Mouse (Mus musculus) neural tube, embryonic 13.5 days (tissue): ENCODE data around the gene Rpp25l. TPM values are rescaled to one million over a fixed set of nuclear protein-coding genes. Genes with fewer than 3 reads are reported as not detected.
A peak's percentile ranks its signal among the peaks of the same experiment; 100 is the strongest.
"Not testable (repeated sequence)": the region's sequence is repeated elsewhere in the genome, so short reads cannot be mapped to it uniquely, and the experiment has no call there.

ENCODE experiments used
- ATAC-seq: fragments of 200-750 bp; cut with Nextera tagmentation; 2 replicates; pipeline ENCODE4 v1.8.0; 2017; ENCODE audit warnings: low read depth, mild to moderate bottlenecking, moderate TSS enrichment, moderate library complexity
- H3K27ac ChIP-seq: fragments of 300-500 bp; sonication (generic); replicated peaks from 2 replicates; pipeline ENCODE4 v1.5.1; 2015; ENCODE audit warnings: moderate library complexity, mild to moderate bottlenecking, inconsistent platforms
- H3K27me3 ChIP-seq: fragments of 300-500 bp; sonication (generic); 2 replicates; pipeline ENCODE4 v1.6.1; 2015; ENCODE audit warnings: mild to moderate bottlenecking, inconsistent platforms
- H3K36me3 ChIP-seq: fragments of 300-500 bp; sonication (generic); 2 replicates; pipeline ENCODE4 v1.6.1; 2015; ENCODE audit warnings: mild to moderate bottlenecking, inconsistent platforms
- H3K4me1 ChIP-seq: fragments of 300-500 bp; sonication (generic); replicated peaks from 2 replicates; pipeline ENCODE4 v1.6.1; 2015; ENCODE audit warnings: inconsistent platforms
- H3K4me2 ChIP-seq: fragments of 300-500 bp; sonication (generic); 2 replicates; pipeline ENCODE4 v1.6.1; 2015; ENCODE audit warnings: inconsistent platforms, mild to moderate bottlenecking, moderate library complexity
- H3K4me3 ChIP-seq: fragments of 300-500 bp; sonication (generic); 2 replicates; pipeline ENCODE4 v1.5.1; 2015; ENCODE audit warnings: mild to moderate bottlenecking, inconsistent platforms
- H3K9ac ChIP-seq: fragments of 300-500 bp; sonication (generic); 2 replicates; pipeline ENCODE4 v1.6.1; 2015; ENCODE audit warnings: moderate library complexity, mild to moderate bottlenecking, inconsistent platforms
- H3K9me3 ChIP-seq: fragments of 300-500 bp; sonication (generic); 2 replicates; pipeline ENCODE4 v1.6.1; 2016; ENCODE audit warnings: inconsistent platforms
- WGBS: fragments of 180-500 bp; shearing (Covaris S2); methylation state at CpG from one replicate; pipeline ENCODE4 v1.1.7; 2015; 5-methylcytosine and 5-hydroxymethylcytosine counted together
- polyA plus RNA-seq: library from polyadenylated mRNA; unstranded; fragments of >200 nt; fragmentation: Nextera tagmentation; extraction: Ambion mirVana; gene quantifications from 2 replicates; pipeline ENCODE4 v1.2.1, GENCODE M21; 2015

Gene Rpp25l
- polyA plus RNA-seq, 1 experiment from 2014 or later, result 62.6 TPM

DNA sequence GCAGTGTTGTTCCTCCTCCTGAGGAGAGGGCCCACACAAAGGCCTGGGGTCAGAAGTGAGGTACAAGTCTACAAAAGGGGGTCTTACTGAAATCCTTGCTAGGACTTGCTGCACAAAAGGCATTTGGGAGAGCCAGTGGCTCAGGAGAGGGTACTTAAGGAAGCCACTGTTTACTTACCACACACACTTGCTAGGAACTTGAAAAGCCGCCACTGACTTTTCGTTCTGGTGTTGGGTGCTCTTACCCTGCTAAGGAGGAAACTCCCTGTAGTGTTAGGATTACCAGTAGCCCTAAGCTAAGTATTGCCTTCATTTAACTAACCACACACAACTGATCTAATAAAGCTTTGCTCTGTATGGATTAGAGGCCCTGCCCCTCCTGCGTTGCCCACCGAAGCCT lies 23.3 kb downstream of the Rpp25l start:
- not testable (repeated sequence) for H3K4me3 ChIP-seq, H3K36me3 ChIP-seq, H3K27me3 ChIP-seq, H3K4me2 ChIP-seq, H3K27ac ChIP-seq, H3K9me3 ChIP-seq, ATAC-seq, H3K9ac ChIP-seq
- peaks cover 22% of the 10 kb centered on the region for H3K4me1 ChIP-seq
- WGBS, result no CpG with 5 or more reads among the region's 4 CpGs

DNA sequence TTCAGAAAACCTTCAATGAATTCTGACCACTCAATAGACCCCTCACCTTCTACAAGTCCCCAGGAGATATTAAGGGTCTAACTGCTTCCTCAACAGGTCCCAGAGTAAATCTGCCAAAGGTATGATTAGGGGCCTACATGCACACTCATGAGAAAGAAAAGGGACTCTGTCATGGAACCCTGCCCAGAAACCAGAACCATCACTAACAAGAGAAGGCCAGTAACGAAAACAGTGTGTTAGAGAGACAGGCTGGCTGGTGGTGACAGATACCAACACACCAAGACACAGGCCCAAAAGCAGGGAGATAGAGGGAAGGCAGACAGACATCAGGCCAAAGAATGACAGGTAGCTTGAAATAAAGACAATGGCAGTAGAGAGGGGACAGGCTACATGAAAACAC lies 24.8 kb downstream of the Rpp25l start:
- H3K9ac ChIP-seq, H3K9me3 ChIP-seq, H3K4me3 ChIP-seq, H3K36me3 ChIP-seq, H3K27me3 ChIP-seq, ATAC-seq, H3K4me2 ChIP-seq: not testable (repeated sequence)
- WGBS, result 29% methylated on average over 1 of the region's 1 CpGs
- Histone ChIP-seq H3K27ac (peak overlapping the region; percentile 74; the same call in 1 of the 2 replicates), H3K4me1 (peaks cover 26% of the 10 kb centered on the region)

DNA sequence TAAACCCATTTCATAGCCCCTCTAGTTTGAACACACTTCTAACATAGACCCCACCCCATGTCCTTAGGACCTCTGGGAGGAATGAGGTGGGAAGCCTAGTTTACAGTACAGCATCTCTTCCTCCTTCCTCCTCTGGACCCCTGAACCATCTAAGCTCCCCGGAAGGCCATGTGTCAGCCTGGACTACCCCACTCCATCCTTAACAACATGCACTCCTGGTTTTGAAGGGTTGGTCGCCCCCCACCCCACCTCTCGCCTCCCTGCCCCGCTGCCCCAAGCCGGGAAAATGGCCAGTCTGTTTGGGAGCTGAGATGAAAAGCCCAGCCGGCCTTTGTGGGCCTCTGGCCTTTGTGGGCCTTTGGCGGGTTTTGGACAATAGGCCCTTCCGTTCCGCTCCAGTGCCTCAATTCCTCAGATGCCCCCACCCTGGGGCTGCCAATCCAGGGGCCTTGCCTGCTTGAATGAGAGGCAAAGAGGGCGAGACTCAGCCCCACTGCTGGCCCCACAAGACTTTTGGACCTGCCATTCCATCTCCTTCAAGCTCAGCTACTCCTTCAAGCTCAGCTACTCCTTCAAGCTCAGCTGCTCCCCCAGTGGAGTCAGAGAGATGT lies 27.3 kb downstream of the Rpp25l start:
- H3K4me3 ChIP-seq, H3K36me3 ChIP-seq, H3K27me3 ChIP-seq, H3K4me2 ChIP-seq, ATAC-seq, H3K9me3 ChIP-seq, H3K9ac ChIP-seq: not testable (repeated sequence)
- Histone ChIP-seq H3K4me1 (peaks cover 36% of the 10 kb centered on the region), H3K27ac (peak overlapping the region; percentile 52)
- WGBS, result 15% methylated on average over 9 of the region's 10 CpGs

DNA sequence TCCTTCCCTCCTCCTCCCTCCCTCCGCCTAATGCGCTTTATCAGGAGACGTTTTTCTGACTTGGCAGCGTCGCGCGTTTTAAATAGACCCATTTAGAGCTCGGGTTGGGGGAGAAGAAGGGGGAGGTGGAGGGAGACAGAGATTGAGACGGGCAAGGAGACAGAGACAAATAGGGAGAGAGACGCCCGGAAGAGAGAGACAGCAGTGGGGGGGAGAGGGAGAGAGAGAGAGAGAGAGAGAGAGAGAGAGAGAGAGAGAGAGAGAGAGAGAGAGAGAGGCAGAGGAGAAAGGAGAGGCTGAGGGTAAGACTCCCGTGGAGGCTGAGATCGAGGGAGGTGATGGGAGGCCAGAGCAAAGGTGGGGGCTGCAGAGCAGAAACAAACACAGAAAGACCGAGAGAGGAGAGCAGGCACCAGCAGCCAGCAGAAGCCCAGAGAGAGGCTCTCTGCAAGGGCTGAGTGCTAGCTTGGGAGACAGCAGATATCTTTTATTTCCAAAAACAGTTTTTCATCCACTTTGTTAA lies 28.3 kb downstream of the Rpp25l start:
- not testable (repeated sequence) for H3K36me3 ChIP-seq, H3K4me3 ChIP-seq, H3K9me3 ChIP-seq, H3K9ac ChIP-seq, H3K27me3 ChIP-seq
- peak overlapping the region; percentile 65; the same call in 1 of the 2 replicates for H3K27ac ChIP-seq
- peaks cover 44% of the 10 kb centered on the region for H3K4me1 ChIP-seq
- peak overlapping the region; percentile 43 for H3K4me2 ChIP-seq
- 0% methylated on average over 11 of the region's 14 CpGs for WGBS
- ATAC-seq, result peak; percentile 20

DNA sequence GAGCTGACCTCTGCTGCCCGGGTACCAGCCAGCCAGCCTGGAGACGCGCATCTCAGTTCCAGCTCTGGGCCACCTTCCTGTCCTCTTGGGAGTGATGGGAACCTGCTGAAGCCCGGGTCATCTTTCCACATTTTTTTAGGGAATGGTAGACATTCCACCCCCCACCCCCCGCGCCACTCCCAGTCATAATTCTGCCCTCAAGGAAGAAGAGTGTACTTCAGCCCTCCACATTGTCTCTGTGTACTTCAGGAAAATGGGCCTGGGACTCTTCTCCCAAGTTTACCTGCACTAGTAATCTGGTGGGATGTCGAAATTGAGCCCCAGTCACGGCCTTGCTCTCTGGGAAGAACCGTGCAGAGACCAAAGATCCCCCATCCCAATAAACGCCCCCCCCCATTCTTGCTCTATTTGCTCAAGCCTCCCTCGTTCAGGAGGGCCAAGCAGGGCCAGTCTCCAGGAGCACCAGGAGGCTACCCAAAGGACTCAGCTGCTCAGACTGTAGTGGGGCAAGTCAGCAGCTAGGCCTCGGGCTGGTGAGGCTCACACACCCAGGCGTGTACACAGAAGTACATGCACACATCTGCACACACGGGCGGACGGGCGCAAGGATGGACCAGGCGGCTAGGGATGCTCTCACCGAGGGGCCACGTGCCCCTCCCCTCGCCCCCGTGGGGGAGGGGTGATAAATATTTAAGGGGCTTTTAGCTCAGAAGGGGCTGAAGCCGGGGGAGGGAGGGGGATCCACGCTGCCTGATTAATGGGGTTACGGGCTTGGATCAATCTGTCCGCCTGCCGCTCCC lies 29.0 kb downstream of the Rpp25l start:
- Histone ChIP-seq H3K4me3 (peak overlapping the region; percentile 10; the same call in 1 of the 2 replicates), H3K4me1 (peaks cover 51% of the 10 kb centered on the region)
- 3% methylated on average over 23 of the region's 27 CpGs for WGBS

DNA sequence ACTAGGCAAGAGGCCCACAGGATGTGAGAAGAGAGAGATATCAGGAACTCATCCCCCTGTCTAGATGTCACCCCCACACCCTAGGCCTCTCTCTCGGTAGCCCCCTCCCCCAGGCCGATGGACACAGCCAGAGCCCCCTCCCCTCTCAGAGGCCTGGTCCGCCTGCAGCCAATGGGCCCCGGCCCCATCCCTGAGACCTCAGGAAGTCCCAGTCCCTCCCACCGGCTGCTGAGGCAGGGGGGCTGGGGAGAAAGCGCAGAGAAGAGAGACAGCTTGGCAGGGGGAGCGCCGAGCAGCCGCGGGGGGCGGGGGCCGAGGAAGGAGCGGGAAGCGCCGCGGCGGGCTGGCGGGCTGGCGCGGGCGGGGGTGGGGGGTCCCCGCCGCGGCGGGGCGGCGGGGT lies 30.0 kb downstream of the Rpp25l start:
- ATAC-seq, result peak; percentile 17
- not testable (repeated sequence) for H3K9ac ChIP-seq, H3K9me3 ChIP-seq, H3K36me3 ChIP-seq, H3K27me3 ChIP-seq
- Histone ChIP-seq H3K4me1 (peaks cover 53% of the 10 kb centered on the region), H3K4me3 (peak overlapping the region; percentile 21), H3K27ac (peak overlapping the region; percentile 77; the same call in 1 of the 2 replicates), H3K4me2 (peak overlapping the region; percentile 47)
- 3% methylated on average over 15 of the region's 27 CpGs for WGBS

More for the DNA sequence above, 29.0 kb downstream of the Rpp25l start:
- ATAC-seq, result peak; percentile 36
- not testable (repeated sequence) for H3K27me3 ChIP-seq, H3K36me3 ChIP-seq, H3K9me3 ChIP-seq
- peak overlapping the region; percentile 82 for H3K27ac ChIP-seq
- 0 out of 2 replicates have a peak overlapping the region, but pooled peaks have one; percentile 41 for H3K9ac ChIP-seq
- H3K4me2 ChIP-seq, result peak overlapping the region; percentile 43

DNA sequence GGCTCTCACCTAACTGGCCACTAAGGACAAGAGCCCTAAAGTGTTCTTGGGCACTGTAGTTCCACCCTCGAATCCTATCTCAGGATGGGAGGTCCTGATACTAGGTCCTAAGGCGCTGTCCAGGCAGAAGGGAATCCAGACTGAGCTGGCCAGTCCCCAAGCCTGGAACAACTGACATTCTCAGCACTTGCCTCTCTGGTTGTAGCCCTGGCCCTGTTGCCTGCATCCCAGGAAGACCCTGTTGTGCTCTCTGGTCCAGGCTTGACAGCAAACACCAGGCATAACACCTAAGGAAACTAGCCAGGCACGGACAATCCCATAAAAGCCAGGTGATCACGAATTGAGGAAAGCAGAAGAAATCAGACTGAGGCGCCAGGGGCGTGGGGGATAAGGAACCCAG lies 30.5 kb downstream of the Rpp25l start:
- H3K4me1 ChIP-seq, result peaks cover 58% of the 10 kb centered on the region
- no peak for ATAC-seq
- peak overlapping the region; percentile 77 for H3K27ac ChIP-seq
- no peak overlapping the region for H3K4me3 ChIP-seq
- H3K9me3 ChIP-seq, result no peaks in the 10 kb centered on the region
- 23% methylated on average over 6 of the region's 6 CpGs for WGBS
- no peaks in the 10 kb centered on the region for H3K36me3 ChIP-seq
- H3K27me3 ChIP-seq, result no peaks in the 10 kb centered on the region
- H3K9ac ChIP-seq, result peak overlapping the region; percentile 49
- peak overlapping the region; percentile 47 for H3K4me2 ChIP-seq

DNA sequence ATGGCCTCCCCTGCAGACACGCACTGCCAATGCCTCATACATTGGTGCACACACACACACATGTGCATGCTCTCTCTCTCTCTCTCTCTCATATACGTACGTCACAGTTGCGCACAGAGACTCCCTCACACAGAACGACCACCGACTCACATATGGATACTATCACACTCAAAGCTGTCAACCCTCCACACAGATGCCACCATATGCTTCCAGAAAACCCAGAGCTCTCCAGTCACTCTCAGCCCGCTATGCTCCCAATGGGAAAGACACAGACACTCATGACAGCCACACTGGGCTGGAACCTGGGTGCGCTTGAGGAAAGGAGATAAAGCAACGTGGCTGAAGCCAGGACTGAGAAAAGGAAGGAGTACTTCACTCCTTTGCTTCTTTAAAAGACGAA lies 31.4 kb downstream of the Rpp25l start:
- Histone ChIP-seq H3K4me1 (peaks cover 67% of the 10 kb centered on the region), H3K9ac (peak overlapping the region; percentile 49; the same call in 1 of the 2 replicates), H3K27me3 (no peaks in the 10 kb centered on the region), H3K36me3 (no peaks in the 10 kb centered on the region), H3K9me3 (no peaks in the 10 kb centered on the region), H3K4me3 (no peak overlapping the region), H3K4me2 (no peak overlapping the region), H3K27ac (peak overlapping the region; percentile 77)
- ATAC-seq, result no peak
- 56% methylated on average over 10 of the region's 10 CpGs for WGBS

DNA sequence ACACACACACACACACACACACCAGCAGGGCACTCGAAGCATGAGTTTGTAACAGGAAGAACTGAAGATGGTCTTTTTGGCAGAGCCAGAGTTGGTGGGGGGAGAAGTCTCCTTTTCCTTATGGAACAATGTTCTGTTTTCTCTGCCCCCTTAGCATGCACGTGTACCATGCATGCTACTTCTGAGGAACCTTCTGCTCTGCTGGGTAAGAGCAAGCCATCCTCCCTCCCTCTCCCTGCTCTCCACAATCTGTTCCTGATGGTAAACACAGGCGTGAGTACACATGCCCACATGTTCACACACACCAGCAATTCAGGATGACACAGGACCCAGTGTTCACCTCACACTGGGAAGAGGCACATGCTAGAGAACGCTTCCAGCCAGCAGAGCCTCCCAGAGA lies 32.2 kb downstream of the Rpp25l start:
- H3K9me3 ChIP-seq, result no peaks in the 10 kb centered on the region
- WGBS, result 61% methylated on average over 4 of the region's 4 CpGs
- H3K4me1 ChIP-seq, result peaks cover 70% of the 10 kb centered on the region
- H3K36me3 ChIP-seq, result no peaks in the 10 kb centered on the region
- no peak overlapping the region for H3K4me3 ChIP-seq
- H3K4me2 ChIP-seq, result no peak overlapping the region
- H3K27ac ChIP-seq, result no peak overlapping the region
- no peaks in the 10 kb centered on the region for H3K27me3 ChIP-seq
- ATAC-seq, result no peak
- no peak overlapping the region for H3K9ac ChIP-seq

DNA sequence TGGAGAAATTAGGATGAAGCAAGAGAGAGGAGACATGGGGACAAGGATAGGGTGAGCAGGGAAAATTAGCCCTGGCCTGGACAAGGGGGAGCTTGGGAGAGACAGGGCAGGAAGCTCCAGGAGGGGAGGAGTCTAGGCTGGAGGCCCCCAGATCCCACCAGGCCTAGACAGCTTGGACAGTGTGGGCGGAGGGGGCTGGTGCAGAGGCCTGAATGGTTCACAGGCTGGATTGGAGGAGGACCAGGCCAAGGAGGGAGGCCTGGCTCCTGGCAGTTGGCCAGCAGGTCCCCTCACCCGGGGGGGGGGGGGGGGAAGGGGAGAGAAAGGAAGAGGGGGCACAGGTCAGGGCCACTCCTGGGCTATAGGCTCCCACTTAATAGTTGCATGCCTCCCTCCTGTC lies 34.0 kb downstream of the Rpp25l start:
- Histone ChIP-seq H3K27me3 (no peaks in the 10 kb centered on the region), H3K4me3 (no peak overlapping the region), H3K9me3 (no peaks in the 10 kb centered on the region), H3K36me3 (no peaks in the 10 kb centered on the region), H3K9ac (peak overlapping the region; percentile 45; the same call in 1 of the 2 replicates), H3K27ac (peak overlapping the region; percentile 65), H3K4me2 (no peak overlapping the region), H3K4me1 (peaks cover 83% of the 10 kb centered on the region)
- no peak for ATAC-seq
- WGBS, result 44% methylated on average over 2 of the region's 2 CpGs

DNA sequence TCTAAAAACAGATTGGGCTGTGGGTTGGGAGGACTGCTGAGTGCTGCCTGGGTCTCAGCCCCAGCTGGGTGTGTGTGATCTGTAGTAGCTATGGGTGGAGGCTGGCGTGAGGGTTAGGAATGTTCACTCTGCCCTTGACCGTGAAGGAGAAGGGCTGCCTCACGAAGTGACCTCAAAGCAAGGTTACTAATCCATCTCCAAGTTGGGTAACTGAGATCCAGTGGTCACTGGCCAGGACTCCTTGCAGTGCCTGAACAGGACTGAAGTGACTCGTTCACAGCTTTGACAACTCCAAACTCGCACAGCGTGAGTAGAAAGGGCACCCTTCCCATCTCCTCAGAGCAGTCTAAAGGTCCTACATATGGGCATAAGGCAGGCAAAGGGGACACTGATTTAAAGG lies 34.5 kb downstream of the Rpp25l start:
- peak overlapping the region; percentile 65; the same call in 1 of the 2 replicates for H3K27ac ChIP-seq
- H3K36me3 ChIP-seq, result no peaks in the 10 kb centered on the region
- H3K9me3 ChIP-seq, result no peaks in the 10 kb centered on the region
- 77% methylated on average over 6 of the region's 6 CpGs for WGBS
- no peak for ATAC-seq
- no peak overlapping the region for H3K4me3 ChIP-seq
- no peak overlapping the region for H3K4me2 ChIP-seq
- no peaks in the 10 kb centered on the region for H3K27me3 ChIP-seq
- H3K9ac ChIP-seq, result peak overlapping the region; percentile 45; the same call in 1 of the 2 replicates
- peaks cover 84% of the 10 kb centered on the region for H3K4me1 ChIP-seq

DNA sequence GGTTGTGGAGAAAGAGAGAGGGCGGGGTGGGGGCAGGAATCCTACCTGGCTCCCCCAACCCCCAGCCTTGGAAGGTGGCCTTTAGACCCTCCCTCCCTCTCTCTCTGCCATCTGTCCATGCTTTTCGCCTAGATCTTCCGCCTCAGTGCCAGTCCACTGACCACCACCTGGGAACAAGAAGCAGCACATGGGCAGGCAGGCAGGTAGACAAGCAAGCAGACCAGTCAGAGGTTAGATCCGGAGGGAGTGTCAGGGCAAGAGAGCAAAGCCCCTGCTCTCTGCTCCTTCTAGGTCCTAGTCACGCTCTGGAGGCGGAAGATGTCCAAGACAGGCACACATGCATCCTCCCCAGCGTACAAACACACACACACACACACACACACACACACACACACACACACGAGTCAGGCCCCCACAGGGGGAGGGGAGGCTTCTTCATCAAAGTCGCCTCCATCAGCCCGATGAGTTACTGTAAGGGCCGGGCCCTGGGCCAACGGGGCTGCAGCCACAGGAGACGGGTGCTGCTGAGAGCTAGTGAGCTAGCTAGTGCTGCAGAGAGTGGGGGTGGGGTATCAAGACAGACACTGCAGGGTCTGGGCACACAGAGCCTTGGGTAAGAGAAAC lies 36.2 kb downstream of the Rpp25l start:
- H3K27me3 ChIP-seq, result no peaks in the 10 kb centered on the region
- H3K36me3 ChIP-seq, result no peaks in the 10 kb centered on the region
- H3K9me3 ChIP-seq, result no peaks in the 10 kb centered on the region
- H3K4me3 ChIP-seq, result no peak overlapping the region
- H3K9ac ChIP-seq, result peak overlapping the region; percentile 52
- peak overlapping the region; percentile 6; the same call in 1 of the 2 replicates for H3K4me2 ChIP-seq
- peaks cover 92% of the 10 kb centered on the region for H3K4me1 ChIP-seq
- ATAC-seq, result peak; percentile 72
- 27% methylated on average over 13 of the region's 13 CpGs for WGBS
- H3K27ac ChIP-seq, result peak overlapping the region; percentile 75
